Mouse (Mus musculus) right cerebral cortex, adult 2 months (tissue): Measurements from ENCODE around the gene Elp1.

ENCODE experiments used
- DNase-seq, 2 experiments: peaks; one replicate each; pipeline ENCODE4 v3.0.0; 2021 to 2022; ENCODE audit warnings: low spot score in 2 of 2

Gene Elp1

GRCm38 (mm10) chr4:56702234-56702633 is 99.9 kb downstream of the Elp1 start:
- no peak for DNase-seq
